Mouse (Mus musculus) mouse trophoblast stem cell (cell line): ENCODE data around the gene Ppp2r5e.
"Not testable (repeated sequence)": the region's sequence is repeated elsewhere in the genome, so short reads cannot be mapped to it uniquely, and the experiment has no call there.

Experiments used
- in situ Hi-C, 2 experiments: fragments of 300-500 bp; cut with MseI, MboI; formaldehyde crosslinking; loops; 2 replicates in 1 of 2; 3 replicates in 1 of 2; pipeline ENCODE4 v1.15.1; 2025

The Ppp2r5e gene

DNA sequence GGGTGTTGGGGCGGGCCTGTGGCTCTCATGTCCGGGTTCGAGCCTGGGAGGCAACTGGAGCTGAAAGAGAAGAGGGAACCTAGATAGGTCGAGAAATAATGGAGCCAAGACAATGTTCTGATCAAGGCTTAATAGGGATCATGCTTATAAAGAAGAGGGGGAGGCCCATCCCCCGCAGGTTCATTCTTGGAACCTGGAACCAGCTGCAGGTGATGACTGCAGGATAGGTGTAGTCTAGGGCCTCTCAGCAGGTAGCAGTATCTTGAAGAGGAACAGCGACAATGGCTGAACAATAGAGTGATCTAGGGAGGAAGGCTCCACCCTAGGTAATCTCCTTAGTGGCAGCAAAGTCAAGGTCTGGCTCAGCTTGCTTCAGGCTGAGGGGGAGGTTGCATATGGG lies 163.6 kb downstream of the Ppp2r5e start:
- in situ Hi-C loops = not testable (repeated sequence)

DNA sequence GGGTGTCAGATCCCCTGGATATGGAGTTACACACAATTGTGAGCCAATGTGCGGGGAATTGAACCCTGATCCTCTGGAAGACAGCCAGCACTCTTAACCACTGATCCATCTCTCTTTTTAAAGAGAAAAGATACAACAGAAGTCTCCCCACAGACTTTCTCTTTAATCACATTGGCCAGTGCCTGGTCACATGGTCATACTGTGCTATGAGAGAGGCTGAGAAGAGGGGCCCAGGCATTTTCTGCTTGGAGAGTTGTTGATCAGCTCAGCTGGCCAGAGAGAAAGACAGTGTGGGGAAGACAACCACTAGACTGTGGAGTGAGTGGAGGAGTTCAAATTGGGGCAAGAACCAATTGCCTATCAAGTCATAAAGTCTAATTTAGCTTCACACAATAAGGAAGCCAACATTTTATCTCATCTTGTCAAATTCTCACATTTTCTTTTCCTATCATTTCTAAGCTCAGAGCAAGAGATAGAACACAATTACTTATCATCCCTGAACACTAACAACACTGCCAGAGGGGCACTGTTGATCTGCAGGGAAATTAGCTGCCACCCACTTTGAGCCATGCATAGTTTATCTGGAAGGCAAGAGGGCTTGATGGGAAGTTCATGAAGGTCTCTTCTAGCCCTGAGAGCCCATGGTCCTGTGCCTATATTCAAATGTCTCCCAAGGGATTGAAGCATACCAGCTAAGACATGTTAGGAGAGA lies 166.2 kb downstream of the Ppp2r5e start:
- in situ Hi-C loops = no loop called here

DNA sequence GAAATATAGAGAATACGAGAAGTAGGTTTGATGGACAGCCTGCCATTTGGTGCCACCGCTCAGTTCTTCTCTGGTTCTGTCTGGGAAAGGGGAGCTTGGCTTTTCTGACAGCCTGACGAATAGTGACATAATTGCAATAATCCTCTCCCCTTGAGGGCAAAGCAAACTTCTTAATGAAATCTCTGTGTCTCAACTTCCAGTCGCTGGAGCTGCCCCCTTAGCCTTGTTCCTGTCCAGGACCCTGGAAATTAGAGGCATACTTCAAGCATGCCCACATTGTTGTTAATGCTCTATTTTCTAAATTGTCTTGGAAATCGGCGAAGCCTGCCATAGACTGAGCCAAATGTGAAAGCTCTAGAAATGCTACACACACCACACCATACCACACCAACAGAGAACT lies 167.3 kb downstream of the Ppp2r5e start:
- in situ Hi-C loops = no loop called here

DNA sequence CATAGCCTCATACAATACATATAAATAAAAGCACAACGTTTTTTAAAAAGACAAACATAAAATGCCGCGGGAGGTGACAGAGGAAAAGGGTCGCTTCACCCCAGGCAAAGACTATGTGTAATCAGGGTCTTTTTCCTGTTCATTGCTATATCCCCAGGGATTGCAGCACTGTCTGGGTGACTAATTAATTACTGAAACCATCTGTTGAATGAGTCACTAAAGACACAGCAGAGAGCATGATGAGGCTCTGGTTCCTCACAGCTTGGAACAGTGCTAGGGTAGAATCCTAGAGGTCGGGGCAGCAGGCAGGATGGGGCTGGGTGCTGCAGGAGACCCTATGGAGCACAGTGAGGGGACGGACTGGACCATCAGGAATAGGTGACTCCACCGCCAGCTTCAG lies 170.2 kb downstream of the Ppp2r5e start:
- in situ Hi-C loops = no loop called here

DNA sequence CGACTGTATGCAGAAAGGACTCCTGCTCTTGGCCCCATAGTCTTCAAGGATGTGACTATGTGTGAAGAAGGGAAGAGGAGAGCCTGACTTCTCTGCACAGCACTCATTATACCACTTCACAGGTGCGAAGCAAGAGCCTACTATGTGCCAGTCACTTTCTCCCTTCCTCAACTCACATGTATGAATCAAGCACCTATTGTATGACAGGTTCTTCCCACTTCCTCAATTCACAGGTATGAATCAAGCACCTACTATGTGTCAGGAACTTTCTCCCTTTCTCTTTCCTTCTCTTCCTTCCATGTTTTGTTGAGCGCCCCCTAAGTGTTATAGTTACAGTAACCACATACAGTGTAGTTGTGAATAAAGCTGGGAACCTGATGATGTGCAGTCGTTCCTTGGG lies 171.2 kb downstream of the Ppp2r5e start:
- in situ Hi-C loops = no loop called here

DNA sequence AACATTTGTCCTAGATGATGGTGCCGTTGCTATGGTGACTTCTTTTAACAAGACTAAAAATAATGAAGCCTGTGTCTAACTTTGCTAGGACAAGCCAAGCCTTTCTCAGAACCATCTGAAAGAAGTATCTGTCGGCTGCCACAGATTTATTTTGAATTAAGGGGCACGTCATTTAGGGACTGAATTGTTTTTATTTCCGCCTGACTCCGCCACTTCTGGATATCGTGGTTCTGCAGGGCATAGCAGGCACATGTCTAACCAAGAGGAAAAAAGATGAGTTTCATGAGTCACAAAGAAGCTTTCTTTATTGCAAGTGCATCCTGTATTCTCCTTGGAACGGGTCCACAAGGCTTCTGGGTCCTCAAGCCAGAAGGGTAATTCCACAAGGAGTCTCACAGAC lies 171.7 kb downstream of the Ppp2r5e start:
- in situ Hi-C loops = no loop called here

DNA sequence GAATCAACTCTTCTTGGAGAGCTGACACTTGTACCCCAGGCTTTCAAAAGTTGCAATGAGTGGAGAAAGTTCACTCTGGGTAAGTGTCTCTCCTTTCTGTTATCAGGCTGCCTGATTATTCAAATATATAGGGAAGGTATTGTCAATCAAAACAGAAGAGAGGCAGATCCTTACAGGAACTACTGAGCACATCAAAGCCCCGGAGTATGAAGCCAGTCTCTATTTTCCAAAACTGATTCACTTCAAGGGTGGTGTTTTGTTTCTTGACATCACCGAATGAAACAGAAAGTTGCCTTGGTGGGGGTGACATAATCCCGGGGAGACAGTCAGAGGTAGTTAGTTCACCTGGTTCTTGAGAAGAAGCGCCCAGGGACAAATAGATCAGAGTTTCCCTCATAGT lies 179.4 kb downstream of the Ppp2r5e start, which contains the start of gene Gphb5:
Gene Gphb5 (minus strand): TSS at position 101 of the 400 bp plus-strand sequence.
- in situ Hi-C loops = no loop called here

DNA sequence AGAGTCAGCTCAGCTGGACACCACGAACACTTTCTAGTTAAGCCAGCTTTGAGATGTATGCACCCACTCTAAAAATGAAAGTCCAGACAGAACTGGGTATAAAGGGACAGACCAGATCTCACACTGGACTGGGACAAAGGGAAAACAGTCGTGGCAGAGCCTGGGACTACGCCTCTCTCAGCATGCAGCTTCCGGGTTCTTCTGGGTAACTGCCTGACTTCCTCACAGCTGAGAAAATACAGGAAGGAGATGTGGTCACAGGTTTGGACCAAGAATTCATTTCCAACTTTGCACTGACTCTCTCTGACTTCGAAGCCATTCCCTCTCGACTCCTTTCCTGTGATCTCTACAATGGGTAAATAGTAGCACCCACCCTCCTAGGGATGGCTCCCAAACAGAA lies 181.1 kb downstream of the Ppp2r5e start:
- in situ Hi-C loops = no loop called here

DNA sequence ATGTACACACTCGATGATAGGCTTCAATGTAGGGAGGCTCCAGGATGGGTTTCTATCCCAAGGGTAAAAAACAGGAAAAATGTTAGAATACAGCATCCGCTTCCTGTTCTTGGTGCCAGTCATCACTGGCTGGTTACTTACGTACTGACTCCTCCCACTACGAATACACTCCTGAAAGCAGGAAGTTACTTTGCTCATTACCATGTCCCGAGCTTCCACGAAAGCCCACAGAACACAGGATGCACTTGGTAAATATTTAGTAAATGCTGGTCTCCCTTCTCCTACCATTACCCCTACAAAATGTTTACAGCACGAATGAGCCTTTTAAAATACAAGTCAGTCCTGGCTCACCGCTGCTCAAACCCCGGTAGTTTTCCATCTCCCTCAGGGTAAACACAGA lies 183.1 kb downstream of the Ppp2r5e start:
- in situ Hi-C loops = no loop called here
